In the genomic region with DNA sequence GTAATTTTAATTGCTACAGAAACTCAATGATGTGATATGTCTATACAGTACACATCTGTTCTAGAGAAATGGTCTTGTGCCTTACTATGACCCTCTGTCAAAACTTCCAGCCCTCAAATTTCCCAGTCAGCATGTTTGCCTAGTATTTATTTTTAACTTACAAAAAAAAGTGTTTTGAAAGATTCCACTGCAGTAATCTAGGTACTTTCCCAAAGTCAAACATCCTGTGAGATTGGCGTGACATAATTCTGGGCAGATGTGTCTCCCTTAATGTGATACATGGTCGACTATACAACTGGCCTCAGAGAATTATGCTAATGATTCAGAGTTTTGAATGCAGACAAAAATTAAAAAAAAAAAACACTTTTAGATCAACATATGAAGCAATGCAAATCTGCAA, we compare ENCODE assay signal across 31 mouse cellular contexts.
"Had no signal": no experiment of that assay in that cellular context is flagged by ENCODE, and none has a peak within 500 bp of the region (broad histone marks: within the 10 kb centered on the region; RNA-seq: fewer than 3 reads in every experiment).

No protein-coding gene starts in this region.

- H3K4me2 ChIP-seq: limb, embryonic 12.5 days; limb, embryonic 13.5 days; limb, embryonic 15.5 days; liver, embryonic 11.5 days; liver, embryonic 12.5 days; liver, embryonic 13.5 days; liver, embryonic 15.5 days; lung, embryonic 14.5 days; lung, embryonic 15.5 days; midbrain, embryonic 11.5 days; midbrain, embryonic 12.5 days; midbrain, embryonic 13.5 days; midbrain, embryonic 15.5 days had no signal

- H3K27ac ChIP-seq: limb, embryonic 10.5 days; limb, embryonic 12.5 days; limb, embryonic 13.5 days; limb, embryonic 15.5 days; liver, embryonic 12.5 days; liver, embryonic 13.5 days; liver, embryonic 14.5 days; liver, embryonic 15.5 days; lung, embryonic 15.5 days; macrophage; midbrain, embryonic 10.5 days; midbrain, embryonic 12.5 days; midbrain, embryonic 13.5 days; midbrain, embryonic 15.5 days had no signal

- H3K27me3 ChIP-seq: limb, embryonic 12.5 days; limb, embryonic 13.5 days; limb, embryonic 15.5 days; liver, embryonic 12.5 days; liver, embryonic 13.5 days; liver, embryonic 15.5 days; lung, embryonic 15.5 days; megakaryocyte, embryonic 14.5 days; midbrain, embryonic 12.5 days; midbrain, embryonic 13.5 days; midbrain, embryonic 15.5 days had no signal

- H3K9me3 ChIP-seq: limb, embryonic 10.5 days; limb, embryonic 12.5 days; limb, embryonic 13.5 days; limb, embryonic 15.5 days; liver, embryonic 12.5 days; liver, embryonic 13.5 days; liver, embryonic 15.5 days; lung, embryonic 15.5 days; megakaryocyte, embryonic 14.5 days; midbrain, embryonic 10.5 days; midbrain, embryonic 12.5 days; midbrain, embryonic 13.5 days; midbrain, embryonic 15.5 days had no signal

- H3K9ac ChIP-seq: limb, embryonic 12.5 days; limb, embryonic 13.5 days; limb, embryonic 15.5 days; liver, embryonic 12.5 days; liver, embryonic 13.5 days; liver, embryonic 14.5 days; liver, embryonic 15.5 days; liver, postnatal 0 days; lung, embryonic 14.5 days; lung, embryonic 15.5 days; midbrain, embryonic 12.5 days; midbrain, embryonic 13.5 days; midbrain, embryonic 15.5 days had no signal

- H3K4me1 ChIP-seq: limb, embryonic 10.5 days; limb, embryonic 12.5 days; limb, embryonic 13.5 days; limb, embryonic 15.5 days; liver, embryonic 12.5 days; liver, embryonic 13.5 days; liver, embryonic 15.5 days; lung, embryonic 15.5 days; midbrain, embryonic 10.5 days; midbrain, embryonic 12.5 days; midbrain, embryonic 15.5 days had no signal

- ATAC-seq: liver, embryonic 12.5 days; liver, postnatal 0 days; lung, postnatal 0 days; midbrain, embryonic 13.5 days; midbrain, embryonic 15.5 days; midbrain, embryonic 16.5 days had no signal

- DNase-seq: left cerebral cortex, postnatal 4 days; liver; liver, embryonic 13.5 days; liver, postnatal 0 days; lung, adult 18-20 months; lung, adult 2 months; lung, embryonic 14.5 days; lung, postnatal 10 days; lung, postnatal 14 days; lung, postnatal 36 days; lung, postnatal 4 days; midbrain, embryonic 14.5 days had no signal

- H3K4me3 ChIP-seq: limb, embryonic 10.5 days; limb, embryonic 12.5 days; limb, embryonic 13.5 days; limb, embryonic 15.5 days; liver, embryonic 12.5 days; liver, embryonic 13.5 days; liver, embryonic 15.5 days; lung, embryonic 15.5 days; megakaryocyte, embryonic 14.5 days; midbrain, embryonic 10.5 days; midbrain, embryonic 12.5 days; midbrain, embryonic 13.5 days; midbrain, embryonic 15.5 days; myocyte had no signal

- H3K36me3 ChIP-seq: limb, embryonic 10.5 days; limb, embryonic 12.5 days; limb, embryonic 13.5 days; limb, embryonic 15.5 days; liver, embryonic 12.5 days; liver, embryonic 13.5 days; liver, embryonic 15.5 days; lung, embryonic 15.5 days; midbrain, embryonic 10.5 days; midbrain, embryonic 12.5 days; midbrain, embryonic 13.5 days; midbrain, embryonic 15.5 days had no signal
